Mouse (Mus musculus): ENCODE measurements at regions not wholly inside any gene's neighbourhood (a gene's known extent, or its start where the extent isn't known, plus 50 kb on each side); places are given as distances from the start of the nearest gene placed in this dataset.

DNA sequence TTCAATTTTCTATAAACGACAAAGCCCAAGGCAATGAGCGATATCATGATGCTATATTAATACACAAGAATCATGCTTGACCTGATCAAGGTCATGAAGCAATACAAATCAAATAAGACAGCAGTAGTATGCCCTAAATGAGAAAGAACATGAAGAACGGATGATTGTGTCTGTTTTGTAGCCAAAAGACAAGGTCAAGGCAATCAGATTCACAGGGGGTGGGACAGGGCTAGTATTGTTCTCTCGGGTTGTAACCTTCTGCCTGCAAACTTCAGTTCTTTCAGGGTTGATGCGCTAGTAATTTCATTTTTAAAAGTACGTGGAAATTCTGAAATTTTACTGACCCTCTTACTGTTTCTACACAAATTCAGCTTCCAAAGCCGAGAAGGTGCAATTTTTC is 206.7 kb downstream of the Arl4a start:
- no peak for DNase-seq

DNA sequence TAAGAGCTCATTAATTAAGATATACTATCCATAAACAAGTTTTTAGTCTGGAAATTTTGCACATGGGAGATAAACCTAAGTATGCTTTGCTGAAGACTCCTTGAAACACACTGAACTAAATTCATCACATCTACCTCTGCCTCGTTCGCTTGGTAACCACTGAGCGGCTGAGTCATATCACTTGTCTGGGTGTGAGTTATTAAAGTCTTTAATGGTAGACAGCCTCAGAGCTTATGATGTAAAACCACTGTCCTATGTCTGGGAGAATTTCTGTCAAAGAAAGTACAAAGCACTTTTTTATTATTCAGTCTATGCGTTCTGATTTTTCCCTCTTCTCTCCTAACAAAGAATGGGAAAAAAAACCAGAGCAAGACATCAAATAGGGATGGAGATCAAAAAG is 207.3 kb downstream of the Arl4a start:
- DNase-seq: no peak

DNA sequence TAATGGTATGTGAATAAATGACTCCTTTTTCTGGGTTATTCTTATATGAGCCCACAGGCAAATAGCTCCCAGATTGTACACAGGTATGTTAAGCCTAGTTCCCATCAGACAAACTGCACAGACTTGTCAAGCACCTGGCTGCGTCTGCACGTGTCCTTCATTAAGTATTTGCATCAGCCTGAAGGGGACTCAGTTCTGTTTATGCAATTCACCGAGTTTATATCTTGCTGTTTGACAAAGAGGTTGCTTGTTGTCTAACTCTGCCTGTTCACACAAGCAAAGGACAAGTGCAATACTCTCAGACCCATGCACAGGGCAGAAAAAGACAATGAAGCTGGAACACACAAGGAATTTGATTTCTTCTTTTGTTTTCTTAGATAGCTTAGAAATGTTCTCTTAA is 215.2 kb downstream of the Arl4a start:
- no peak for DNase-seq

DNA sequence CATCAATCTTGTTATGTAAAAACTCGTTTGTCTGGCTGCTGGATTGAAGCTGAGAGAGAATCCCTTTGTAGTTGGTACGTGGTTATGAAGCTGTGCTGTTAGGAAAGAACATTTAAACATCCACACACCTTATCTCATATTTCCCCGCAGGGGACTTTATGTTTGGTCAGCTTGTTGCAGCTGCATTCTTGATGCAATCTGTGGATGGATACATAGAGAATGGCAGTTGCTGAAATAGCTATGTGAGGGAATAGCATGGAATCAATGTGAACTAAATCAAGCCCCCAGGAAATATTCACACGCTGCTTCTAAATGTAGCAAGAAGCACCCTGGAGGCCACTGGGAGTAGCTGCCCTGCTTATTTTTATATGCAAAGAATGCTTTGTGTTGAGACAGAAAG is 236.3 kb downstream of the Arl4a start:
- DNase-seq: no peak

DNA sequence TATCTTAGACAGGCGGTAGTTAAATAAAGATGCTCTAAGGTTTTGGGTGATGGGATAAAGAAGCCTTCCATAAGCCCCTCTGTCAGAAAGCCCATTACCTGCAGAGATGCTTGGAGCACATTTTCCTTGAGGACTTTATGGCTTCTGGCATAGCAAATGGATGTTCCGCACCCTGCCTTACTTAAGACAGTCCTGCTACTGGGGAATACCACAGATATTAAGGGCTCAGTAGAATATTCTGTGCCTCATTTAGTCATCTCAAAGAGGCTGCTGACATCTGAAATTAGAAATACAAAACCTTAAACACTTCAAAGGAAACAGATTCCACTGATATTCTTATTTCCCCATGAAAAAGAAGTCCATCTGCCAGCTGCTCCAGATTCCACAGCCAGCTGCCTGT is 240.0 kb downstream of the Arl4a start:
- DNase-seq: no peak

DNA sequence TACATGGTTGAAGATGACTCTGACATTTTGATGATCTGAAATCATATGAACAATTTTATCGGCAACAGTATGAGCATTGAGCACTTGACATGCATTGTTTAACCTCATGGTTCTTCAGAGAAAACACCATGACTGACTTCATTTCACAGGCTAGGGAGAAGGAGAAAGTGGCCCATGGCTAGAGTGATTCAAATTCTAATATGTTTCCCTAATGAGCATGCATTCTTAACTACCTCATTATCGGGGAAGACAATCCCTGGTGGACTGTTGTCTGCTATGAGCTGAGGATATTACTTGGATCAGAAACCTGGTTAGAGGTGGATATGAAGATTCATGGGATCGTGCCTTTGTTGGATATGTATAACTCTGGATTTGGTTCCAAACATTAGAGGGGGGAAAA is 240.9 kb downstream of the Arl4a start:
- DNase-seq: no peak

DNA sequence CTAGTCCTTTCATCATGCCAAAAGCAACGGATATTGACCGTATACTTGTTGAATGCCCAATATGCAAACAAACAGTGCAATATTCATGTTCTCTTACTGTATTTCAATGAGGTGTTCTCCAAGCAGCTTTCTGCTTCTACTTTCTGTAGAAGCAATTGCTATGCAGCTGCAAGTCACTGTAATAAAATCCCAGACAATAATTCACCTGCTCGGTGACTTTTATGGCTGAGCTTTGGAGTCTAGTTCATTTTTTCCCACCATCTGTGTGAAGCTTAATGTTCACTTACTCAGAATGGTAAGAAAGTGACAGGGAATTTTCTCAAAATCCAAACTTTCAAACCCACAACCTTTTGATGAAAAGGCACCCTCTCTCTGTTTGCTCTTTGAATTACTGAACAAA is 252.8 kb downstream of the Arl4a start:
- no peak for DNase-seq

DNA sequence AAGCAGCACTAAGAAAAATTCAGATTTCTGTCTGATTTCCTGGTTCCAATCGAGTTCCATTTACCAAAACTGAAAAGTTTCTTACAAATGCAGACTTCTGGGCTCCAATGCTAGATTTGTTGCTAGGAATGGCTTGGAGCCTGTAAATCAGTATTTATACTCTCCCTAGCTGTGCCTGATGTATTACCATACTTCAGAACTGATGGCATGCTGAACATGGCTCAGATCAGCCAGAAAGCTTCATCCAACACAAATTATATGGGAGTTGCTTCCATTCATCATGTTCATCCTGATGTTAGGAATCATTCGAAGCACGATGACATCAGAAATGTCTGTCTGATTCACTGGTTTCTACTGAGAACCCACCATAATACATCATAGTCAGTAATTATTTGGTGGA is 253.3 kb downstream of the Arl4a start:
- no peak for DNase-seq

DNA sequence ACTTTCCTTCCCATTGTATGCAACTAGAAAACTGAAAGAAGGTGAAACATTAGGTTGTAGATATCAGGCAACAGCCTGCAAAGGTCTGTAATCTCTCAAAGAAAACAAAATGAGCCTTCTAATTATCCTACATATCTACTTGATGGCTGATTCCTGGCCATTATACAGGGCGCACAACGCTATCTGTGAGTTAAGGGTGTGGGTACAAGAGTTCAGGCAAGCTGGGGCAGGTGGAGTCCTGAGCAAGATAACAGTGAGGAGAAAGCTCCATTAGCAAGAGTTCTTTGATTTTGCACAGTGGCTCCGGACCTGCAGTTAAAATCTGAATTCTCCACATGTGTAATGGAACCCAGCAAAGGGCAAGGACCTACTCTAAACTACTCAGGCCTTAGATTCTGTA is 261.7 kb downstream of the Arl4a start:
- DNase-seq: no peak

DNA sequence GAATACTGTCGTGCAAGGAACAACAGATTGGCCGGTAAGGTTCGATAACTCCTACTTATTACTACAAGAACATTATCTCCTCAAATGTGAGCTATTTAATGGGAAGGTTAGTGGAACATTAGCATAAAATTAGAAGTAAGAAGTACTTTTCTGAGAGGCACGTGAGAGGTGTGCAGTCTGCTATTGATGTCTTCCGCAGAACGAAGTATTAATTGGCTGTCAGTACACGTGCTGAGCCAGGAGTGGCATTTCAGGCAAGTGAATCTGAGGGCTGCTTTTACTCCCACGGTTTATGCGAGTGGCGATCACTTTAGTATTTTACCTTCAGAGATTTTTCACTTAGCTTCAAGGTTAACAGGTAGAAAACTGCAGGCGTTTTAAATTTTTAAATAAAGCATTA is 270.8 kb downstream of the Arl4a start:
- no peak for DNase-seq

DNA sequence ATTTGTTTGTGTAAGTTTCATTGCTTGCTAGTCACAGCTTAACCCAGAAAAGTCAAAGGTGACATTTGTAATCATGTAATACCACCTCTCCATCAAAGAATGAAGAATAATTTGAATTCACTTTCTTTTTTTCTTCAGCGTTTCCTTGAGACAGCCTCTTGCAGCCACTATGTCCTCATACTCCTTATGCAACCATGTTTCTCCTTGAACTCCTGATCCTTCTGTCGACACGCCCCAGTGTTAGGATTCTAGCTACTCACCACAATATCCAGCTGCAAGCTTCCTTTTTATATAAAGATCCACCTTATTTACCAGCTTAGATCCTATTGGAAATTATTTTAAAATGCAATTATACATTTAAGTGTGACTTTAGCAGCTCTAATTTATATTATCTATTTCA is 274.3 kb downstream of the Arl4a start:
- DNase-seq: no peak

DNA sequence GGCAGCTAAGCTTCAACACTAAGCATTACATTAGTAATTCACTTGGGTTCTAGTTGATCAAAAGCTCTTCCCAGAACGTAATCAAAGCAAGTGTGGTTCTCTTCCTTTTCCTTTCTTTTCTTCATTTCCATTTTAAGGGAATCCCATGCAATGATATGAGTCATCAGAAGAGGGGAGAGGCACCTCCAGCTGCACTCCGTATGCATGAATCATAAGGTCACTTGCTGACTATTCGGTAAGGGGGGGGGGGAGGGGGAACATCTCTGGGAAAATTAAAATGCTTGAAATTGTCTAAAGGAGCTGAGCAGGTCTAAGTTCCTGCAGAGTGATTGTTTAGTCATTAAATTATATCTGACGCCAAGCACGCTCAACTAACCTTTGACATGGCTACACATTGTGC is 275.9 kb downstream of the Arl4a start:
- no peak for DNase-seq

DNA sequence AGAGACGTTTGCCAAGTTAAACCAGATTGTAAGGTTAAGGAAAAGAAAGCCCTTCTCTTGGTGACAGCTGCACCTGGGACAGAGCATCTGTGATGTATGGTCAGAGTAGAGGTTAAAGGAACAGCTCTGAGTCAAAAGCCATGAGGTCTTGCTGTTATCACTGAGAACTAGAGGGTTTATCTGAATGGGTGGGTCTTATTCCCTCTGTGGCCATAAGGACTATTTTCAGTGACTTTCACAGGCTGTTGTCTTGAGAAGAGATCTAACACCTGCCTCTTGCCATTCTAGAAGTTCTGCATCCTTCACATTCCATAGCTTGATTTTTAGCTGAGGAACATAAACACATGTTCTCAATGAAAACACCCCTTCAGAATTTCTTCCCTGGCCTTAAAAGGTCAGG is 276.5 kb downstream of the Arl4a start:
- no peak for DNase-seq

DNA sequence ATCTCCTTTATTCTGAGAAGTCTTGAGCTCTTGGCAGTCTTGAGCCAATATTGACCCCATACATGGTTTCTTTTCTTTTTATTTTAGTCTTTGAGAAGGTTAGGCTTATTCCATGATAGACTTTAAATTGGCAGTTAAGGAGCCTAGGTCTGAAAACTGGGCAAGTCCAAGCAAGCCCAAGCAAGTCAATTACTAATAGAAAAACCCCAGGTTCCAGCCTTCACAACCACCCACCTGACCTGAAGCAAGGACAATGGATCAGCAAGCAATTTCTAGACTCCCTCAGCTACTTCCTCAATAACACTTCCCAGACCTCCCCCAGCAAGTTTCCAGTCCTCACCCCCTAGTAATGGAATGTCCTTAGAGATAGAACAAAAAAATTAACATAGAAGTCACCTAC is 279.9 kb downstream of the Arl4a start:
- DNase-seq: no peak

DNA sequence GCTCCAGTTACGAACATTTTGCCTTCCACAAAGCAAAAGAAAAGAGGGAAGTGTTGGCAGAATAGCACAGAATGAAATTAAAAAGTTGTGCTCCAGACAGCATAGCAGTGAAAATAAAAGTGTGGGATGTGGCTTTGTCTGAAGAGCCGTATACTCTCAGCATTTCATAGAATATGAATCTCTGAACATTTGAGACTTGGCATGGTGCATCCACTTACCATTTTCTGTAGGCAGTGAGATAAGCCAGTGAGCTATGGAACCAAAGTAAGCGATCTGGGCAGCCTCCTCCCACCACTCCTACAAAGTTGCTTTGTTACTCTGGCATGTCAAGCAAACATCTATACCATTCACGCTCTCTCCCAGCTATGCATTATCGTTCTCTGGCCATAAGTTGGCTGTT is 286.0 kb downstream of the Arl4a start:
- no peak for DNase-seq

DNA sequence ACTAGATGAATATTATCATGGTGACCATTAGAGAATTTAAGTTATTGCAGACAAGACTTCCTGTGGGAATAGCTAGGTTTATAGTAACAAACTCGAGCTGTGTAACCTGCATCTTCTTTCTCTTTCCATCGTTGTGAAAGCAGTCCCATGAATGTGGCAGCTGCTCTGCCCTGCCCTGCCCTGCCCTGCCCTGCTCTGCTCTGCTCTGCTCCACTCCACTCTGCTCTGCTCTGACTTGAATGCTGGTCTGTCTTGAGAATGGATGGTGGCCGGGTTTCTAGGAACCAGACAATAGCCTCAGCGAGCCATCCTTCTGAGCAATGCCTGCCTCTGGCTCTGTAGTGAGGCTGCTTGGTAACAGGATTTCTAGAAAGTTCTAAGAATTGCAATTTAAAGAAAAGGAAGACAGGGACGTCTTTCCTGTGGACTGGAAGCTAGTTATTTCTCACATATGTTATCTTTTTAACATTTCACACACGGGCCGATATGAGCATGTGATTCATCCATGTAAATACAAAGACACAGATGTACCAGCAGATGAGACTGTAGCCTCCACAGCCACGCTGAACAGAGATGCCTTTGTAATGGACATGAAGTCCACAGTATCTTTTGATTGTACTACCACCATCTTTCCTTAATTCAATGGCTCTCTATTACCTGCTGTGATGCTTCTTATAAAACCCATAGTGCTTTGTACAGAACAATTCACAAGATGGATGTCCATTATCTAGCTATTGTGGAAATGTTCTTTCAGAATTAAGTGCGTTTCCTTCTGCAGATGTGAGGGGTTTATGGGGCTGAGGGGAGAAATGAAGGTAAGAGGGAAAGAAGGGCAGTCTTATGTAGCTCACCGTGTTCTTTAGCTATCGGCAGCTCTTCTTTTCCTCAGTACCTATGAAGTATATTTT is 295.4 kb downstream of the Arl4a start:
- no peak for DNase-seq

DNA sequence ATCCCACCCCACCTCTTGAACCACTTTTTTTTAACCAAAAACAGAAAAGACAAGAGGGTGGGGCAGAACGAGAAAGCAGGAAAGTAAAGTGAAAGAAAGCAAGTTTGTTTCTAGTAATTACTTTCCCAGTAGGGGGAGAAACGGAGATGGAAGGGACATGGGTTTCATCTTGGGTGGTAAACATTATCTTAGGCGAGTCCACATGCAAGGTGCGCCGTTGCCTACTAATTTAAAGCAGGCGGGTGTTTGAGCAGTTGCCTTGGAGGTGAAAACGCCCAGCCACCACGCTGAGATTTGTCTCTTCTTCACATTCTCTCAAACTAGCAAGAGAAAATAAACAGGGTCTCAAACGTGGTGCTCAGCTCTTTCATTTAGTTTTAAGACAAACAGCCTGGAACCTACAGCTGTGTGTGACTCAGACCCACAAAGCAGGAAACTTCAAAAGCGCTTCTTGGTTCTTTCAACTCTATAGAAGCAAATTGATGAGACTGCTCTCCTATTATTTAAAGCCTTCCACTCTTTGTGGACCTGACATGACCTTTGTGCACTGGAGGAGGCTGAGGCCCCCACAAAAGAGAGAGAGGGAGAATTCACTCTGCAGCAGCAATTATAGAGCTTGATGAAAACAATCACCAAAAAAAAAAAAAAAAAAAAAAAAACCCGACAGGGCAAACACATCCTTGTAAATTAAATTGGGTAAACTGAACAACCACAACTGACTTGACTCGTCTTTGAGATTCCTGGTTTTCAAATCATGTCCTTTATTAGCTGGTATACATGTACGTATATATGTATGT is 296.6 kb downstream of the Arl4a start:
- no peak for DNase-seq

DNA sequence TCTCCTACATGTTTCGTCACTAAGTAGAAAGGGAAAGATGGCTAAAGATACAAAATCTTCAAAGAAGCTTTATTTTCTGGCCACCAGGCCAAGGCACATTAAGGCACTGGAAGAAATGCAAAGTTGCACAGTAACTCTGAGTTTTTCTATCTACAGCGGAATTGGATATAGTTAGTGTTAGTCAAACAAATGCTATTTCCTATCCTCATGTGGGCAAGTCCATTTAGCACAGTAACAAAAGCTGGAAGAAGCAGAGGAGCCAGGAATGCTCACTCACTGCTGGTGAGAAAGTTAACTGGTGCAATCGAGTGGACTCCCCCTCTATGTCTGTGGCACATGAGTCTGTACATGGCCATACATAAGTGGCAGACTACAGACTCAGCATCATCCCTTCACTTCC is 300.9 kb downstream of the Arl4a start:
- DNase-seq: no peak

DNA sequence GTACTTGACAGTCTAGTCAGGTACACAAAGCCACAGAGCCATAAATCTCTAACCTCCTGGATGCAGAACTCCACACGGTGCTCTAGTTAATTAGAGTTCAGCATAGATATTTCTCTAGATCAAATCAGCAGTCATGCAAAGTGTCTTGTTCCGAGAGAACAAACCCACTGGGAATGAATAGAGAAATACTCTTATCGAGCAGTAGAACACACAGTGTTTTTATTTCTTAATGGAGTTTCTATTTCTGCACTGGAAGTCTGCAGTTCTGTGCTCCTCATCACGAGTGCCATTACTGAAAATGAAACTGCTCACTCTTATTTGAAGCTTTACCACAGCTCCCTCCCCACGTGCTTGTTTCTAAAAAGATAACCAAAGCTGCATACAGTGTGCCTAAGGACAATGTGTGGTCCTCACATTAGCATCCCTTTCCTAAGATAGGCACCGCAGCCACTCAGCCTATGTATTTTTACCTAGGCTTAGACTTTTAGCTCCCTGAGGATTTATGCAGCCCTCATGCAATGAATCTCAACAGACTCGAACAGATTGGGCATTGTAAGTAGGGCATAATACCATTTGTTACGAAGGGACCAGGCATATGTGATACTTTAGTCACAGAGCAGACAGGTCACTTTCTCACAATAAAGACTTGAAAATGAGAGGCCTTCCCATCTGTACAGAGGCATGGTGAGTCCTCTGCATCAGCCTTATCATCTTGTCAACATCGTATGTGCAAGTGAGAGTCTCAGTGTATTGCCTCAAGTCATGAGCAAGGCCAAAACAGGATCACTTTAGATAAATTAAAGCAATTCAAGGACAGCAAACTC is 301.5 kb downstream of the Arl4a start:
- DNase-seq: no peak

DNA sequence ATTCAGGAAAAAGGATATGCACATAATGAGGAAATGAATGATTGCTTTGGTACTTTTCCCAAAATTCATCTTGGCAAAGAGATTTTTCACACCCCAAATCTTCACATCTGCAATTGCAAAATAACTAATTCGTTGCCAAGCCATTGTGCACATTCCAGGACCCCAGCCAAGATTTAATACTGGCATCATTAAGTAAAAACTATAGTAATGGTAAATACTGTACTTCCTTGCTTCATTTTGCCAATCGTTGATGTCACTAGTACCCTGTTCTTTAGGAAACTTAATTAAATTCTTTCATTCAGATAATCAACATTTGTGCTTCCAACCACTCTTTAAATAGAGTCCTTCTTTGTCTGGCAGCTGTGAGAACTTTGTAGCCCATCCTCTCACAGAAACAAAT is 303.6 kb downstream of the Arl4a start:
- DNase-seq: no peak

DNA sequence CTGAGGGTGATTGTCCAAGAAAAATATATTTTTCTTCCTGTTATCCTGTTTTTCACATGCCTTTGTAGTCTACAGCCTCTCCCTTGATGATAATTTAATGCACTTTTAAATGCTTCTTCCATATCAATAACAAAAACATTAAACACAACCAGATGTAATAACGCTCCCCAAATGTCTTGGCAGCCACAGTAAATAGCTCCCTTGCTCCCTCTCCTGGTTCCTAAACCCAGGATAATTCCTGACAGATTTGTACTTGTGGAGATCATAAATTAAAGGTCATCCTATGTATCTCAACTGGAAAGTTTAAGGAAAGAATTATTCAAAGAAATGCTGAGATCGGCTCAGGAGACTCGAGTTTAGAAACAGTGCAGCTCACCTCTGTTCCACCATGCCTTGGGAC is 306.6 kb downstream of the Arl4a start:
- DNase-seq: no peak

DNA sequence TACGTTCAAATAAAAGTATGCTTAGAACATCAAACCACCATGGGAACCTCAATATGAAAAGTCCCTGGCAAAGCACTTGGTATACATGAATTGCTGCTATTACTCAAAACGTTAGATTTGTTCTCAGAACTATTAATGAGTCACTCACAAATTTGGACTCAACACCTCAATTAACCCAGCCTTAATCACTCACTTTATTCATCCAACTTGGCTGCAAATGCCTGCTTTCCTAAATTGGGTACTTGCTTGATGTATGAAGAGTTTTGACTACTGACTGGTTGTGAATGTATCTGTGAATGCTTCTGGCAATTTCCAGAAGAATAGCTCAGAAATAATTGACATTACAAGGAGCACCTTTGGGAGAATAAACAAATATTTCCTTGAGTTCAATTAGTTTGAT is 308.6 kb downstream of the Arl4a start:
- no peak for DNase-seq

DNA sequence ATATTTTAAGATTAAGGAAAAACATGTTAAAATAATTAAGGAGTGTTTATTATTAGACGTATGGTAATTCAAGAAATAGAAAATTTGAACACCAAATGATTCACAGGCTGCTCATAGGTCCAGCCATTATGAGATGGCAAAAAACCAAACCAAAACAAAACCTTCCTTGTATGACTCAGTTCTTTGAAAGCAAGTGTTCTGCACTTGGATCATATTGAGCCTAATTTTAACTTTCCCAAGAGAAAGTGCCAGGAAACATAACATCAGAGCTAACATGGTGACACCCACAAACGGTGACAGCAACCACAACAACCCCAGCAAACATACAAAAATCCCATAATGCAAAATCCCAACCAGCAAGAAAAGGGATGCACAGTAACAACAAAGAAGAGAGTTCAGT is 313.7 kb downstream of the Arl4a start:
- DNase-seq: no peak

DNA sequence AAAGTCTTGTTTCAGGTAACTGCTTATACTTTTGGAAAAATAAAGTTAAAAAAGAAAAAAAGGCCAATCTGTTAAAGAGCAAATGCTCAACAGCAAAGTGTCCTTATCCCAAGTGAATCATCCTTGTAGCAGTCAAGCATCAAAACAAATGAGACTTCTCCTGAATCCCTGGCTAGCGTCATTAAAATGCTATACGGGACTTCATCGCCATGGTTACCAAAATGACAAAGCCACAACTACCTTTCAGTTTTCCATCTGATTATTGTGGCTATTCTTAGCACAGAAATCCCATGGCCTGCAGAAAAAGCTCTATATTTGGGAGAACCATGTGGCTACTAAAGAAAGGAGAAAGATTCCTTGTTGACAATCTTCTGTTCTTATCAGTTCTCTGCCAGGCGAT is 322.7 kb downstream of the Arl4a start:
- no peak for DNase-seq
